Mouse (Mus musculus) liver, embryonic 13.5 days (tissue): Measurements from ENCODE around the gene Col3a1. TPM values are rescaled to one million over a fixed set of nuclear protein-coding genes. Genes with fewer than 3 reads are reported as not detected.

ENCODE experiments used
- ATAC-seq: fragments of 200-750 bp; cut with Nextera tagmentation; 2 replicates; pipeline ENCODE4 v1.8.0; 2017; ENCODE audit warnings: low read depth, mild to moderate bottlenecking, moderate number of reproducible peaks, moderate library complexity
- DNase-seq: peaks from one replicate; pipeline ENCODE4 v3.0.0; 2022
- H3K27ac ChIP-seq: fragments of 300-500 bp; sonication (generic); 2 replicates; pipeline ENCODE4 v1.5.1; 2015; ENCODE audit warnings: moderate library complexity, mild to moderate bottlenecking, inconsistent platforms
- H3K27me3 ChIP-seq: fragments of 300-500 bp; sonication (generic); 2 replicates; pipeline ENCODE4 v1.6.1; 2015; ENCODE audit warnings: mild to moderate bottlenecking, inconsistent platforms
- H3K36me3 ChIP-seq: fragments of 300-500 bp; sonication (generic); 2 replicates; pipeline ENCODE4 v1.6.1; 2015; ENCODE audit warnings: mild to moderate bottlenecking, inconsistent platforms
- H3K4me1 ChIP-seq: fragments of 300-500 bp; sonication (generic); replicated peaks from 2 replicates; pipeline ENCODE4 v1.6.1; 2015; ENCODE audit warnings: inconsistent platforms
- H3K4me2 ChIP-seq: fragments of 300-500 bp; sonication (generic); 2 replicates; pipeline ENCODE4 v1.6.1; 2015; ENCODE audit warnings: inconsistent platforms, mild to moderate bottlenecking, moderate library complexity
- H3K4me3 ChIP-seq: fragments of 300-500 bp; sonication (generic); replicated peaks from 2 replicates; pipeline ENCODE4 v1.5.1; 2015; ENCODE audit warnings: mild to moderate bottlenecking, inconsistent platforms
- H3K9ac ChIP-seq: fragments of 300-500 bp; sonication (generic); 2 replicates; pipeline ENCODE4 v1.6.1; 2015; ENCODE audit warnings: mild to moderate bottlenecking, inconsistent platforms
- H3K9me3 ChIP-seq: fragments of 300-500 bp; sonication (generic); replicated peaks from 2 replicates; pipeline ENCODE4 v1.6.1; 2016; ENCODE audit warnings: inconsistent platforms
- WGBS: fragments of 180-500 bp; shearing (Covaris S2); methylation state at CpG from one replicate; pipeline ENCODE4 v1.1.7; 2015; ENCODE audit not compliant: insufficient replicate concordance; 5-methylcytosine and 5-hydroxymethylcytosine counted together
- polyA plus RNA-seq: library from polyadenylated mRNA; unstranded; fragments of >200 nt; fragmentation: Nextera tagmentation; extraction: Ambion mirVana; gene quantifications from 2 replicates; pipeline ENCODE4 v1.2.1, GENCODE M21; 2015

The Col3a1 gene
- 121 and 133 TPM in 2 replicates for polyA plus RNA-seq

GRCm38 (mm10) chr1:45311388-45311787 lies at the start of gene Col3a1:
Gene Col3a1 (plus strand): TSS chr1:45311538.
- Histone ChIP-seq H3K27me3 (no peaks in the 10 kb centered on the region), H3K9ac (no peak within 1 kb of the TSS), H3K4me1 (no peaks in the 10 kb centered on the region), H3K27ac (peak within 1 kb of the TSS; percentile 29; the same call in 1 of the 2 replicates), H3K4me2 (no peak within 1 kb of the TSS), H3K9me3 (no peaks in the 10 kb centered on the region), H3K4me3 (no peak within 1 kb of the TSS; the same call in 1 of the 2 replicates), H3K36me3 (no peaks in the 10 kb centered on the region)
- DNase-seq = no peak
- WGBS = 60% methylated on average over 4 of the region's 4 CpGs
- ATAC-seq = no peak

GRCm38 (mm10) chr1:45269421-45269820 lies 41.9 kb upstream of the Col3a1 start:
- Histone ChIP-seq H3K4me2 (no peak overlapping the region), H3K27me3 (no peaks in the 10 kb centered on the region), H3K4me3 (no peak overlapping the region), H3K27ac (no peak overlapping the region), H3K4me1 (no peaks in the 10 kb centered on the region), H3K9ac (no peak overlapping the region), H3K9me3 (no peaks in the 10 kb centered on the region), H3K36me3 (no peaks in the 10 kb centered on the region)
- no peak for DNase-seq
- no peak for ATAC-seq

- no peak for DNase-seq
- H3K27me3 ChIP-seq = no peaks in the 10 kb centered on the region
- H3K4me2 ChIP-seq = no peak overlapping the region
- no peaks in the 10 kb centered on the region for H3K4me1 ChIP-seq
- no peak overlapping the region for H3K27ac ChIP-seq
- H3K36me3 ChIP-seq = no peaks in the 10 kb centered on the region
- 55% methylated on average over 2 of the region's 2 CpGs for WGBS
- no peak overlapping the region for H3K9ac ChIP-seq
- H3K4me3 ChIP-seq = no peak overlapping the region
- ATAC-seq = no peak
- no peaks in the 10 kb centered on the region for H3K9me3 ChIP-seq
Observed at GRCm38 (mm10) chr1:45276006-45276539, 35.3 kb upstream of the Col3a1 start.

GRCm38 (mm10) chr1:45287954-45288353 lies 23.4 kb upstream of the Col3a1 start:
- no peak for ATAC-seq

GRCm38 (mm10) chr1:45290037-45290436 lies 21.3 kb upstream of the Col3a1 start:
- H3K4me3 ChIP-seq = no peak overlapping the region
- 51% methylated on average over 4 of the region's 4 CpGs for WGBS
- DNase-seq = no peak

More at GRCm38 (mm10) chr1:45287954-45288353, 23.4 kb upstream of the Col3a1 start:
- WGBS = 58% methylated on average over 1 of the region's 1 CpGs
- Histone ChIP-seq H3K9ac (no peak overlapping the region), H3K4me3 (no peak overlapping the region), H3K4me2 (no peak overlapping the region), H3K27me3 (no peaks in the 10 kb centered on the region), H3K36me3 (no peaks in the 10 kb centered on the region), H3K27ac (no peak overlapping the region), H3K4me1 (no peaks in the 10 kb centered on the region), H3K9me3 (no peaks in the 10 kb centered on the region)
- no peak for DNase-seq

GRCm38 (mm10) chr1:45299394-45300119 lies 11.8 kb upstream of the Col3a1 start:
- no peak for ATAC-seq
- Histone ChIP-seq H3K4me3 (no peak overlapping the region), H3K36me3 (no peaks in the 10 kb centered on the region), H3K27me3 (no peaks in the 10 kb centered on the region), H3K4me2 (no peak overlapping the region), H3K27ac (no peak overlapping the region), H3K9me3 (no peaks in the 10 kb centered on the region), H3K9ac (no peak overlapping the region), H3K4me1 (no peaks in the 10 kb centered on the region)
- 47% methylated on average over 3 of the region's 3 CpGs for WGBS
- no peak for DNase-seq

More at GRCm38 (mm10) chr1:45290037-45290436, 21.3 kb upstream of the Col3a1 start:
- Histone ChIP-seq H3K27ac (no peak overlapping the region), H3K27me3 (no peaks in the 10 kb centered on the region), H3K4me1 (no peaks in the 10 kb centered on the region), H3K9me3 (no peaks in the 10 kb centered on the region), H3K9ac (no peak overlapping the region), H3K4me2 (no peak overlapping the region), H3K36me3 (no peaks in the 10 kb centered on the region)
- ATAC-seq = no peak

- no peak overlapping the region for H3K4me2 ChIP-seq
- H3K4me1 ChIP-seq = no peaks in the 10 kb centered on the region
- DNase-seq = no peak
- no peak overlapping the region for H3K27ac ChIP-seq
- no peaks in the 10 kb centered on the region for H3K27me3 ChIP-seq
- H3K9me3 ChIP-seq = no peaks in the 10 kb centered on the region
- H3K9ac ChIP-seq = no peak overlapping the region
- WGBS = 26% methylated on average over 1 of the region's 1 CpGs
- no peaks in the 10 kb centered on the region for H3K36me3 ChIP-seq
- ATAC-seq = no peak
- no peak overlapping the region for H3K4me3 ChIP-seq
Observed at GRCm38 (mm10) chr1:45304273-45304672, 7.1 kb upstream of the Col3a1 start.

- Histone ChIP-seq H3K27me3 (no peaks in the 10 kb centered on the region), H3K36me3 (no peaks in the 10 kb centered on the region), H3K27ac (no peak overlapping the region), H3K9me3 (no peaks in the 10 kb centered on the region), H3K4me1 (no peaks in the 10 kb centered on the region), H3K4me3 (no peak overlapping the region), H3K9ac (no peak overlapping the region), H3K4me2 (no peak overlapping the region)
- 29% methylated on average over 2 of the region's 2 CpGs for WGBS
- ATAC-seq (no peak), DNase-seq (no peak)
Observed at GRCm38 (mm10) chr1:45309015-45309414, 2.3 kb upstream of the Col3a1 start.

- Histone ChIP-seq H3K4me1 (no peaks in the 10 kb centered on the region), H3K4me2 (no peak overlapping the region), H3K27me3 (no peaks in the 10 kb centered on the region), H3K9ac (no peak overlapping the region), H3K36me3 (no peaks in the 10 kb centered on the region), H3K9me3 (no peaks in the 10 kb centered on the region), H3K4me3 (no peak overlapping the region), H3K27ac (no peak overlapping the region)
- no peak for ATAC-seq
- DNase-seq = no peak
Observed at GRCm38 (mm10) chr1:45311962-45312361, 624 bp downstream of the Col3a1 start.

GRCm38 (mm10) chr1:45312870-45313269 lies 1.5 kb downstream of the Col3a1 start:
- Histone ChIP-seq H3K36me3 (no peaks in the 10 kb centered on the region), H3K27me3 (no peaks in the 10 kb centered on the region), H3K9ac (no peak overlapping the region), H3K4me1 (no peaks in the 10 kb centered on the region), H3K4me2 (no peak overlapping the region), H3K4me3 (no peak overlapping the region), H3K9me3 (no peaks in the 10 kb centered on the region), H3K27ac (no peak overlapping the region)
- ATAC-seq = no peak
- no peak for DNase-seq

GRCm38 (mm10) chr1:45313696-45314295 lies 2.5 kb downstream of the Col3a1 start:
- WGBS = 14% methylated on average over 5 of the region's 11 CpGs
- H3K9me3 ChIP-seq = no peaks in the 10 kb centered on the region
- H3K4me2 ChIP-seq = no peak overlapping the region
- H3K27me3 ChIP-seq = no peaks in the 10 kb centered on the region
- DNase-seq (no peak), ATAC-seq (no peak)
- H3K4me1 ChIP-seq = no peaks in the 10 kb centered on the region
- H3K4me3 ChIP-seq = no peak overlapping the region
- no peak overlapping the region for H3K27ac ChIP-seq
- no peaks in the 10 kb centered on the region for H3K36me3 ChIP-seq
- no peak overlapping the region for H3K9ac ChIP-seq
